Mouse (Mus musculus) lung, embryonic 16.5 days (tissue): ENCODE data around the gene Rpn1. TPM values are rescaled to one million over a fixed set of nuclear protein-coding genes. Genes with fewer than 3 reads are reported as not detected.
A peak's percentile ranks its signal among the peaks of the same experiment; 100 is the strongest.

Experiments used
- ATAC-seq: fragments of 200-750 bp; cut with Nextera tagmentation; 2 replicates; pipeline ENCODE4 v1.8.0; 2017; ENCODE audit warnings: low read depth, mild to moderate bottlenecking, moderate library complexity
- H3K27ac ChIP-seq: fragments of 300-500 bp; sonication (generic); 2 replicates; pipeline ENCODE4 v1.5.1; 2014; ENCODE audit warnings: mild to moderate bottlenecking, control low read depth, low read length
- H3K27me3 ChIP-seq: fragments of 300-500 bp; sonication (generic); 2 replicates; pipeline ENCODE4 v1.6.1; 2014; ENCODE audit warnings: low read depth, low read length, mixed read lengths; ENCODE audit not compliant: control insufficient read depth, insufficient read depth
- H3K36me3 ChIP-seq: fragments of 300-500 bp; sonication (generic); 2 replicates; pipeline ENCODE4 v1.6.1; 2014; ENCODE audit warnings: low read length; ENCODE audit not compliant: control insufficient read depth, insufficient read depth
- H3K4me1 ChIP-seq: fragments of 300-500 bp; sonication (generic); replicated peaks from 2 replicates; pipeline ENCODE4 v1.6.1; 2014; ENCODE audit warnings: low read length, mixed read lengths; ENCODE audit not compliant: control insufficient read depth, insufficient read depth
- H3K4me2 ChIP-seq: fragments of 300-500 bp; sonication (generic); 2 replicates; pipeline ENCODE4 v1.6.1; 2014; ENCODE audit warnings: low read depth, low read length, control low read depth
- H3K4me3 ChIP-seq: fragments of 300-500 bp; sonication (generic); 2 replicates; pipeline ENCODE4 v1.5.1; 2014; ENCODE audit warnings: mild to moderate bottlenecking, low read length, control low read depth
- H3K9ac ChIP-seq: fragments of 300-500 bp; sonication (generic); 2 replicates; pipeline ENCODE4 v1.6.1; 2014; ENCODE audit warnings: low read length, control low read depth
- H3K9me3 ChIP-seq: fragments of 300-500 bp; sonication (generic); 2 replicates; pipeline ENCODE4 v1.6.1; 2016; ENCODE audit warnings: low read length; ENCODE audit not compliant: control insufficient read depth
- WGBS: fragments of 180-500 bp; shearing (Covaris S2); extraction: QIAGEN DNeasy Blood & Tissue Kit; methylation state at CpG from one replicate; pipeline ENCODE4 v1.1.7; 2014; 5-methylcytosine and 5-hydroxymethylcytosine counted together
- polyA plus RNA-seq: library from polyadenylated mRNA; unstranded; fragments of >200 nt; fragmentation: Nextera tagmentation; extraction: Ambion mirVana; gene quantifications from 2 replicates; pipeline ENCODE4 v1.2.1, GENCODE M21; 2015

Gene Rpn1
- polyA plus RNA-seq, 1 experiment from 2014 or later, result 419 TPM

GRCm38 (mm10) chr6:88074752-88075554, 9.3 kb upstream of the Rpn1 start:
- Histone ChIP-seq H3K9ac (peak overlapping the region; percentile 79), H3K27me3 (0 out of 2 replicates have a peak, but pooled peaks cover 3% of the 10 kb centered on the region), H3K4me2 (peak overlapping the region; percentile 91), H3K36me3 (no peaks in the 10 kb centered on the region), H3K27ac (peak overlapping the region; percentile 92), H3K4me1 (no peaks in the 10 kb centered on the region; the same call in 1 of the 2 replicates), H3K9me3 (no peaks in the 10 kb centered on the region), H3K4me3 (peak overlapping the region; percentile 58)
- peak; percentile 100 for ATAC-seq
- 3% methylated on average over 32 of the region's 32 CpGs for WGBS

GRCm38 (mm10) chr6:88075960-88076517, 8.2 kb upstream of the Rpn1 start:
- H3K36me3 ChIP-seq, result no peaks in the 10 kb centered on the region
- 59% methylated on average over 1 of the region's 1 CpGs for WGBS
- no peaks in the 10 kb centered on the region; the same call in 1 of the 2 replicates for H3K4me1 ChIP-seq
- ATAC-seq, result no peak
- H3K4me2 ChIP-seq, result no peak overlapping the region
- H3K9ac ChIP-seq, result no peak overlapping the region
- H3K9me3 ChIP-seq, result no peaks in the 10 kb centered on the region
- H3K27me3 ChIP-seq, result peaks cover 3% of the 10 kb centered on the region; the same call in 1 of the 2 replicates
- H3K4me3 ChIP-seq, result no peak overlapping the region
- no peak overlapping the region; the same call in 1 of the 2 replicates for H3K27ac ChIP-seq

- ATAC-seq, result no peak
- H3K27ac ChIP-seq, result no peak overlapping the region
- no peak overlapping the region for H3K4me3 ChIP-seq
- H3K9me3 ChIP-seq, result no peaks in the 10 kb centered on the region
- H3K9ac ChIP-seq, result no peak overlapping the region
- H3K4me2 ChIP-seq, result no peak overlapping the region
- peaks cover 2% of the 10 kb centered on the region; the same call in 1 of the 2 replicates for H3K27me3 ChIP-seq
- 85% methylated on average over 7 of the region's 7 CpGs for WGBS
- H3K36me3 ChIP-seq, result no peaks in the 10 kb centered on the region
- H3K4me1 ChIP-seq, result peaks cover 14% of the 10 kb centered on the region
Measured at GRCm38 (mm10) chr6:88083095-88083494, 1.2 kb upstream of the Rpn1 start.

- Histone ChIP-seq H3K4me2 (peak overlapping the region; percentile 59), H3K36me3 (peaks cover 4% of the 10 kb centered on the region), H3K4me1 (peaks cover 14% of the 10 kb centered on the region), H3K9me3 (no peaks in the 10 kb centered on the region), H3K27me3 (peaks cover 2% of the 10 kb centered on the region; the same call in 1 of the 2 replicates), H3K4me3 (peak overlapping the region; percentile 99), H3K27ac (no peak overlapping the region), H3K9ac (no peak overlapping the region)
- 62% methylated on average over 3 of the region's 3 CpGs for WGBS
- no peak for ATAC-seq
Measured at GRCm38 (mm10) chr6:88083672-88084071, 610 bp upstream of the Rpn1 start.

- H3K4me1 ChIP-seq, result peaks cover 11% of the 10 kb centered on the region
- H3K27me3 ChIP-seq, result no peaks in the 10 kb centered on the region
- H3K36me3 ChIP-seq, result peaks cover 40% of the 10 kb centered on the region
- H3K9ac ChIP-seq, result no peak overlapping the region
- 19% methylated on average over 1 of the region's 1 CpGs for WGBS
- no peak for ATAC-seq
- H3K4me2 ChIP-seq, result no peak overlapping the region
- H3K9me3 ChIP-seq, result no peaks in the 10 kb centered on the region
- H3K27ac ChIP-seq, result no peak overlapping the region
- H3K4me3 ChIP-seq, result no peak overlapping the region
Measured at GRCm38 (mm10) chr6:88088971-88089370, 4.7 kb downstream of the Rpn1 start.

- Histone ChIP-seq H3K27ac (no peak overlapping the region), H3K4me2 (no peak overlapping the region), H3K4me3 (no peak overlapping the region), H3K36me3 (peaks cover 70% of the 10 kb centered on the region), H3K9ac (no peak overlapping the region), H3K27me3 (no peaks in the 10 kb centered on the region), H3K9me3 (no peaks in the 10 kb centered on the region), H3K4me1 (no peaks in the 10 kb centered on the region)
- no peak for ATAC-seq
- WGBS, result 78% methylated on average over 7 of the region's 7 CpGs
Measured at GRCm38 (mm10) chr6:88095377-88095776, 11.1 kb downstream of the Rpn1 start.

- Histone ChIP-seq H3K36me3 (peaks cover 56% of the 10 kb centered on the region), H3K9me3 (no peaks in the 10 kb centered on the region), H3K9ac (no peak overlapping the region), H3K4me1 (peaks cover 6% of the 10 kb centered on the region; the same call in 1 of the 2 replicates), H3K4me3 (no peak overlapping the region), H3K4me2 (no peak overlapping the region), H3K27ac (no peak overlapping the region), H3K27me3 (no peaks in the 10 kb centered on the region)
- ATAC-seq, result no peak
- WGBS, result 89% methylated on average over 6 of the region's 6 CpGs
Measured at GRCm38 (mm10) chr6:88102096-88102495, 17.8 kb downstream of the Rpn1 start.

- no peak overlapping the region for H3K27ac ChIP-seq
- no peaks in the 10 kb centered on the region for H3K9me3 ChIP-seq
- peaks cover 24% of the 10 kb centered on the region for H3K36me3 ChIP-seq
- no peaks in the 10 kb centered on the region for H3K27me3 ChIP-seq
- H3K9ac ChIP-seq, result peak overlapping the region; percentile 67
- H3K4me2 ChIP-seq, result peak overlapping the region; percentile 51
- 10% methylated on average over 32 of the region's 32 CpGs for WGBS
- peaks cover 6% of the 10 kb centered on the region; the same call in 1 of the 2 replicates for H3K4me1 ChIP-seq
- peak overlapping the region; percentile 28 for H3K4me3 ChIP-seq
- peak; percentile 90 for ATAC-seq
Measured at GRCm38 (mm10) chr6:88105783-88106611, 21.7 kb downstream of the Rpn1 start.
